Mouse (Mus musculus) urinary bladder, postnatal 25 days (tissue): ENCODE results near the gene Afmid.
A peak's percentile ranks its signal among the peaks of the same experiment; 100 is the strongest.
"Not testable (repeated sequence)": the region's sequence is repeated elsewhere in the genome, so short reads cannot be mapped to it uniquely, and the experiment has no call there.

ENCODE experiments used
- DNase-seq: peaks from one replicate; pipeline ENCODE4 v3.0.0; 2022; ENCODE audit warnings: low spot score

The Afmid gene

GRCm38 (mm10) chr11:117794035-117794551, 31.6 kb upstream of the Afmid start:
- no peak for DNase-seq

DNA sequence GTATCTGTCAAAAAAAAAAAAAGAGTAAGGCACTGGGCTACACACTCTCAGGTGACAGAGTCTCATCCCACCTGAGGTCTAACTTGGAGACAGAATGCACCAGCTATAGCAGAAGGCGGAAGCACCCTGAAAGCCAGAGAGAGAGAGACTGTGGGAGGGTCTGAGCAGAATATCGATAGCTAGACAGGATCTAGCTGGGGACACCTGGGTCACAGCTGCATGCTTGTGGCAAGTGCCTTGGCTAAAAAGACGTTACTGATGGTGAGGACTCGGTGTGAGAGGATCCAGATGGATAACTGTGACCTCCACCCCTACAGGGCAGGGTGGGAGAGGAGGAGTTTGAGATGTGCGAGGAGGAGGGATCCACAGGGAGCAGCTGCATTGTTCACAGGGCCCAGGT, 28.8 kb upstream of the Afmid start:
- no peak for DNase-seq

DNA sequence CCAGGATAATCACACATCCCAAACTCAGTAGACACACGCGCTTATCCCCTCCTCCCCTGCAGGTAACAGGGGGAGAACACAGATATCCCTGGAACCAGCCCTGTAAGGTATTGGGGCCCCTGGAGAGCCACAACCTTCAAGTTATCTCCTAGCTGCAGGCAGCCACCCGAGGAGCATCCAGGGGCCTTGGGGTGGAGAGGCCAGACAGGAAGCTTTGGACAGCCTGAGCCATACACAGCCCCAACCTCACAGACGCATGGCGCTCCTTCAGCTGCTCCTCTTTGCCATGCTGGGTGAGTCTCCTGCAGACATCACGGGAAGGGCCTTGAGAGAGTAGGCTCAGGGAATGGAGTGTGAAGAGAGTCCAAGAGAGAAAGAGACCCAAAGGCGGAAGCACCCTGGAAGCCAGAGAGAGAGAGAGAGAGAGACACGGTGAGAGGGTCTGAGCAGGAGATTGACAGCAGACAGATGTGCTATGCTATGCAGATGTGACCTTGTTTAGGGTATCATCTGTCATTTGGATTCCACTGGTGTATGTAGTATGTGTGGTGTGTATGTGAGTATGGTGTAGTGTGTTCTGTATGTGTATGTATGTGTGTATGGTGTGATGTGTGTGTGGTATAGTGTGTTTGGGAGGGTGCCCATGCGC, 28.1 kb upstream of the Afmid start, which contains the start of gene 6030468B19Rik:
TSS of gene 6030468B19Rik (plus strand) at position 150 of the 649 bp plus-strand sequence.
- DNase-seq: no peak

DNA sequence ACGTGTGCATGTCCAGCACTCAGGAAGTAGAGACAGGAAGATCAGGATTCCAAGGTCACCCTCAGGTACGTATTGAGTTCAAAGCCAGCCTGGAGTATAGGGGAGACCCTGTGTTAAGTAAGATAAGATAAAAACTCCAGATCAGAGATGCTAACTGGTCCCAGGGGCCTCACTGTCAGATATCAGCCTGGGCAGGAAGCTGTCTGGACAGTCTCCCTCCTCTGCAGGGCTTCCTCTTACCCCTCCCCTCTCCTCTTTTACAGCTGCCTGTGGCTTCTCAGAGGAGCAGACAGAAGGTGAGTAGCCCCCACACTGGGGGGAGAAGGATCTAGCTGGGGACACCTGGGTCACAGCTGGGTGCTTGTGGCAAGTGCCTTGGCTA, 27.6 kb upstream of the Afmid start:
- DNase-seq: no peak

DNA sequence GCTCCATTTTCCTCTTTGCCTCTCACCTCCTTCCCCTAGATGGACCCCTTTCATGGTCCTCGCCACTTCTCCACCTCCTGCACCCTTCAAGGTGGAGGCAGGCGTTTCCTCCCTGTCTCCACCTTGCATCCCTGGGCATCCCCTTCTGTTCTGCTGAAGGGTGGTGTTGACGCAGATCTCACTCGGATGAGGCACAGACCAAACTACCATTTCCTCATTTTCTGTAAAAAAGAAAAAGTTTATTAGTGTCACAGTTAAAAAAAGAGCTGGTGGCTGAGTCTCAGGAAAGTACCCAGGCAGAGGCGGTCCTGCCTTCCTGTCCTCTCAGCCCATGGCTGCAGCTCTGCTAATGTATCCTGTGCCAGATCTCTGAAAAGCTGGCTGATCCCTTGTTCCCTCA, 26.6 kb upstream of the Afmid start:
- DNase-seq: no peak

DNA sequence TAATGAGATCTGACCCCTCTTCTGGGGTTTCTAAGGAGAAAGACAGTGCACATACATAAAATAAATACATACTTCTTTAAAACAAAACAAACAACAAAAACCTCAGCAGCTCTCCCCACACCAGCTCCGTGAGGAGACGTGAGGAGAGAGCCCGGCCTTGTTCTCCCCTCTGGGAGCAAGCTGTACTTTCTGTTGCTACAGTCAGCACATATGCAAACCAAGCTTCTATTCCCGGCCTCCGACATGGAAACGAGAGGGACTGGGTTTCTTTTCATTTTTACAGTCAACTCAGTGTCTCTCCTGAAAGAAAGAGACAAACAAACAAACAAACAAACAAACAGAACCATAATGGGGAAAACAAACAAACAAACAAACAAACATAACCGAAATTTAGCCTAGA, 25.7 kb upstream of the Afmid start:
- no peak for DNase-seq

GRCm38 (mm10) chr11:117801650-117802049, 24.1 kb upstream of the Afmid start:
- no peak for DNase-seq

DNA sequence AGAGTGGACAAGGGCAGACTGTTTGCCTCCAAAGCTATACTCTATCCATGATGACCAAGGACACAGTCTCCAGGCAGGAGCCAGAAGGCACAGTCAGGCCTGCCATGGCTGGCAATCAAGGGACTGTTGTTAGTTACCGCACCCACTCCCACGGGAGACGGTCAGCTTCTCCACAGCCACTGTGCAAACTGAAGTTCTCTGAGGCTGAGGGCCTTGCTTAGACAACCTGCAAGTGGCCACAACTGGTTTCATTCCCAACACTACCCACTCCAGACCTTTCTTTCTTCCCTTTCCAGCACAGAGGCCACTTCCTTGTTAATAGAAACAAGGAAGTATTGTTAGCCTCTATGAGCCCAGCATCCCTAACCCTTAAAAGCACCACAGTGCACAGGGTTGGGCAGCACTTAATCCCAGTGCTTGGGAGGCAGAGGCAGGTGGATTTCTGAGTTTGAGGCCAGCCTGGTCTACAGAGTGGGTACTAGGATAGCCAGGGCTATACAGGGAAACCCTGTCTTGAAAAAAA, 22.5 kb upstream of the Afmid start:
- no peak for DNase-seq

GRCm38 (mm10) chr11:117806781-117807180, 18.9 kb upstream of the Afmid start:
- no peak for DNase-seq

DNA sequence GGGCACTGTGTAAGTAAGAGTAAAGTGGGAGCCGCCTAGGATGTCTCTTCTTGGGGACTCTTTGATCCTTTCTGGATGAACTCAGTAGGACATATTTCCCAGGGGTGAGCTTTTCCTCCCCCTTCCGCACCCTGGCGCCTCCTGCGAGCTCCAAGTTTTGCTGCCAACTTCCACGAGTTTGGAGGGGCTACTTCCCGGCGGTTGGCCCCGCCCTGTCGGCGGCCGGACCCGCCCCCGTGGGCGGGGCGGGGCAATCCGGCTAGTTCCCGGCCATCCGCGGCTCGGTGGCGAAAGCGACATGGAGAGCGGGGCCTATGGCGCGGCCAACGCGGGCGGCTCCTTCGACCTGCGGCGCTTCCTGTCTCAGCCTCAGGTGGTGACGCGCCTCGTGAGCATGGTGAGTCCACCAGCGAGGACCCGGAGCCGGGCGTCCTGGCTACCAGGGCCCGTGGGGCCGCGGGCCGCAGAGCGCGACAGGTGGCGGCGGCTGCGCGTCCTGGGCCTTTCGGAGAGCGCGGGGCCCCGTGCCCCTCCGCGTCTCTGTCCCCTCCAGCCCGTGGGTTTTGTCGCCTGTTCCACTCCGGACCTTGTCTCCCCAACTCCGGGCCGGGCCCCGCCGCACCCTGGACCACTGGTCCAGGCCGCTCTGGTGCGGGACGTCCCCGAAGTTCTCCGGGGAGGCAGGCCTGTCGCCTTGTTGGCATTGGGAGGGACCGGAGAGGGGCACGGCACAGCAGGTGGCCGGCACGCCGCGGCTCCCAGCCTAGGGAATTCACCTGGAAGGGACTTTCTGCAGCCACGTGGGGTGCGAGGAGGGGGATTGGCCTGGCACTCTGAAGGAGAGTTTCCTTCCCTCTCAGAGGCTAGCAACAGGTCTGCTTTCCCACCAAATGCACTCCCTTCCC, 16.1 kb upstream of the Afmid start, which contains the start of the genes Gm20708 and Syngr2:
TSS of gene Gm20708 (plus strand) at position 262 of the 905 bp plus-strand sequence.
TSS of gene Syngr2 (plus strand) at position 262 of the 905 bp plus-strand sequence.
- peak; percentile 76 for DNase-seq

DNA sequence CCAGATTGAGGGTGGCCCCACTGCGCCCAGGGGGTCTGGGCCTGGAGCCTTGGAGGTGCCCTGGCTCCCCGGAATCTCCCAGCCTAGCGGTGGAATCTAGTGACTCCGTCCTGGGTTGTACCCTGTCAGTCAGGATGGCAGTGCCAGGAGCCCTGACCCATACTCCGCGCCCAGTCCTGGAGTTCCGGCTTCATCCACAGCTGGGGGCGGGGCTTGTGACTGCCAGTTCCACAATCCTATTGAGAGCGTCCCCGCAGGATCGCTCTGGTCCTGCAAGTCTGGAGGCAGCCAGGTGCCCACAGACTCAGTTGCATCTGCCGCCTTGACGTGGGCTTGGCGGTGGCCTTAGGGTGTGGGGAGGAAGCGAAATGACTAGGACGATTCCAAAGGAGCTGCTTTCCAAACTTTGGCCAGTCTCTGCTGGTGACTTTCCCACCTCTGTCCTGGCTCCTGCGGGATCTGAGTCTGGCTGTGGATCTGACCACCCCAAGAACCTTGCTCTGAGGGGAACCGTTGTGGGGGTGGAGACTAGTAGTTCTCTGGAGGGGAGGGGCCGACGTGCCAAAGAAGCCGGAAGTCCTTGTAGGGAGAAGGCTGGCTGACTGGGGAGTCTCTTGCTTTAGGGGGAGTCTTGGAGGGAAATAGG, 15.2 kb upstream of the Afmid start:
- peak; percentile 82 for DNase-seq

- no peak for DNase-seq
These were observed 11.9 kb upstream of the Afmid start for GRCm38 (mm10) chr11:117813867-117814266.

GRCm38 (mm10) chr11:117814704-117815366, 10.9 kb upstream of the Afmid start:
- DNase-seq: no peak

DNA sequence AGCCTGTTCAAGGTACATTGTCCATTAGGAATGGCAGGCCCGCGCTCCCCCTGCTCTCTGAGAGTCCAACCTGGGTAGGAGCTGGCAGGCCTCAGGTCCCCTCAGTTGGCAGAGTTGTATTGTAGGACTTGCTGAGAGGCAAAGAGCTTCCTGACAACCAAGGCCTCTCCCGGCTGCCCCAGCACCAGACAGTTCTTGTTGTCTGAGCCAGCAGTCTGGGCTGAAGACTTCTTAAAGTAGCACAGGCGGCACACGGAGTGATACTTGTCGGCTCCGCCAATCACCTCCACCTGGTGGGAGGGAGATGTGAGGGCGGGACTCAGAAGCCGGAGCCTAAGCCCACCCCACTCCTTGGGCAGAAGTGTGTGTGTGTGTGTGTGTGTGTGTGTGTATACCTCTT, 9.9 kb upstream of the Afmid start:
- not testable (repeated sequence) for DNase-seq

- DNase-seq: no peak
These were observed 9.2 kb upstream of the Afmid start for GRCm38 (mm10) chr11:117816389-117816996.

DNA sequence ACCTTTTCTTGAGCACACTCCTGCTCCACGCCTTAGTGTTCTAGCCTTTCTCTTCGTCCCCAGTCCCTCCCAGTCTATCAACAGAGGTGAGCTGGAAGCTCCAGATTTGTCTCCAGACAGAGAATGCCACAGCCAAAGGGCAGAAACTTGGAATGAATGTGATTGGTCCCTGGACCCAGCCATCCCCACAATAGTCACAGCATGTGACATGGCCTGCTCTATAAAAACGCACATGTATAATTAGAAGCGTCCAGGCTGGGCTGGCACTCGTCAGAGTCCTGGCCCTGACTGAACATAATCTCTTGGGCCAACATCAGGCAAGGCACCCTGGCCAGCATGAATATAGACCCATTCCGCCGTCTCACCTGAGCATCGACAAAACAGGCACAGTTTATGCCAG, 6.6 kb upstream of the Afmid start:
- DNase-seq: no peak

- DNase-seq: no peak
These were observed 5.6 kb upstream of the Afmid start for GRCm38 (mm10) chr11:117820173-117820572.

GRCm38 (mm10) chr11:117821868-117822267, 3.9 kb upstream of the Afmid start:
- DNase-seq: no peak

GRCm38 (mm10) chr11:117822728-117823241, 2.9 kb upstream of the Afmid start:
- DNase-seq: peak; percentile 40

DNA sequence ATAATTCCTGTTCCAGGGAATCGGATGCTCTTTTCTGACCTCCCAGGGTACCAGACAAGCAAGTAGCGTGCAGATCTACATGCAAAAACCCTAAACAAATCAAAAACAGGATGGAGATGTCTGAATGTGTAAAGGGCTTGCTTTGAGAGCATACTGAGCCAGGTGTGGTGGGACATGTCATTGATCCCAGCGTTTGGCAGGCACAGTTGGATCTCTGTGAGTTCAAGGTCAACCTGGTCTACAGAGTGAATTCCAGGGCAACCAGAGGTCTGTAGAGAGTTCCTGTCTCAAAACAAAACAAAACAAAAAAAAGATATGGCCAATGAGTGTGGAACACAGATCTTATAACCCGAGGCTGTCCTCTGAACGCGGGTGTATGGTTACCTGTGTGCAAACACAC, 2.3 kb upstream of the Afmid start:
- DNase-seq: no peak
